Mouse (Mus musculus) midbrain, embryonic 10.5 days (tissue): ENCODE measurements at regions not wholly inside any gene's neighbourhood (a gene's known extent, or its start where the extent isn't known, plus 50 kb on each side); places are given as distances from the start of the nearest gene placed in this dataset.

Experiments used
- DNase-seq: peaks from one replicate; pipeline ENCODE4 v3.0.0-alpha.2; 2017; ENCODE audit warnings: low spot score
- H3K27ac ChIP-seq: fragments of 300-500 bp; sonication (generic); replicated peaks from 2 replicates; pipeline ENCODE4 v1.5.1; 2016; ENCODE audit warnings: mild to moderate bottlenecking
- H3K27me3 ChIP-seq: fragments of 300-500 bp; sonication (generic); 2 replicates; pipeline ENCODE4 v1.6.1; 2016; ENCODE audit warnings: low read depth, mild to moderate bottlenecking; ENCODE audit not compliant: poor library complexity, severe bottlenecking
- H3K36me3 ChIP-seq: fragments of 300-500 bp; sonication (generic); 2 replicates; pipeline ENCODE4 v1.6.1; 2016; ENCODE audit warnings: mild to moderate bottlenecking, moderate library complexity
- H3K4me1 ChIP-seq: fragments of 300-500 bp; sonication (generic); 2 replicates; pipeline ENCODE4 v1.6.1; 2016
- H3K4me3 ChIP-seq: fragments of 300-500 bp; sonication (generic); 2 replicates; pipeline ENCODE4 v1.5.1; 2016; ENCODE audit warnings: mild to moderate bottlenecking, moderate library complexity
- H3K9me3 ChIP-seq: fragments of 300-500 bp; sonication (generic); replicated peaks from 2 replicates; pipeline ENCODE4 v1.6.1; 2016; ENCODE audit warnings: mild to moderate bottlenecking
- WGBS: fragments of 180-500 bp; shearing (Covaris S2); methylation state at CpG from one replicate; pipeline ENCODE4 v1.1.7; 2016; 5-methylcytosine and 5-hydroxymethylcytosine counted together

GRCm38 (mm10) chr4:30216086-30216485 lies 1403.2 kb downstream of the Epha7 start:
- no peak for DNase-seq
- Histone ChIP-seq H3K4me3 (no peak overlapping the region), H3K36me3 (no peaks in the 10 kb centered on the region), H3K27me3 (no peaks in the 10 kb centered on the region), H3K4me1 (no peaks in the 10 kb centered on the region), H3K9me3 (no peaks in the 10 kb centered on the region), H3K27ac (no peak overlapping the region)
- WGBS: 94% methylated on average over 1 of the region's 1 CpGs

GRCm38 (mm10) chr4:30227139-30227538 lies 1414.2 kb downstream of the Epha7 start:
- DNase-seq: no peak
- H3K36me3 ChIP-seq: no peaks in the 10 kb centered on the region
- no peaks in the 10 kb centered on the region for H3K9me3 ChIP-seq
- no peaks in the 10 kb centered on the region for H3K4me1 ChIP-seq
- H3K27me3 ChIP-seq: no peaks in the 10 kb centered on the region
- H3K27ac ChIP-seq: no peak overlapping the region
- H3K4me3 ChIP-seq: no peak overlapping the region

- DNase-seq: no peak
- Histone ChIP-seq H3K27ac (no peak overlapping the region), H3K9me3 (no peaks in the 10 kb centered on the region), H3K4me3 (no peak overlapping the region), H3K27me3 (no peaks in the 10 kb centered on the region), H3K4me1 (no peaks in the 10 kb centered on the region), H3K36me3 (no peaks in the 10 kb centered on the region)
- 93% methylated on average over 2 of the region's 2 CpGs for WGBS
Measured at GRCm38 (mm10) chr4:30262101-30262500, 1449.2 kb downstream of the Epha7 start.

GRCm38 (mm10) chr4:30268026-30268425 lies 1455.1 kb downstream of the Epha7 start:
- Histone ChIP-seq H3K27me3 (no peaks in the 10 kb centered on the region), H3K9me3 (no peaks in the 10 kb centered on the region), H3K27ac (no peak overlapping the region), H3K4me3 (no peak overlapping the region), H3K36me3 (no peaks in the 10 kb centered on the region), H3K4me1 (no peaks in the 10 kb centered on the region)
- no peak for DNase-seq
- WGBS: 81% methylated on average over 3 of the region's 3 CpGs

- H3K4me1 ChIP-seq: no peaks in the 10 kb centered on the region
- no peak for DNase-seq
- no peaks in the 10 kb centered on the region for H3K36me3 ChIP-seq
- no peak overlapping the region for H3K27ac ChIP-seq
- H3K4me3 ChIP-seq: no peak overlapping the region
- no peaks in the 10 kb centered on the region for H3K9me3 ChIP-seq
- H3K27me3 ChIP-seq: no peaks in the 10 kb centered on the region
Measured at GRCm38 (mm10) chr4:30270000-30270399, 1457.1 kb downstream of the Epha7 start.

- peak; percentile 13 for DNase-seq
- Histone ChIP-seq H3K4me3 (no peak overlapping the region; the same call in 1 of the 2 replicates), H3K4me1 (peaks cover 26% of the 10 kb centered on the region), H3K27me3 (no peaks in the 10 kb centered on the region), H3K27ac (peak overlapping the region; percentile 57; the same call in 1 of the 2 replicates), H3K36me3 (no peaks in the 10 kb centered on the region), H3K9me3 (no peaks in the 10 kb centered on the region)
- 33% methylated on average over 2 of the region's 2 CpGs for WGBS
Measured at GRCm38 (mm10) chr4:30312438-30312837, 1499.5 kb downstream of the Epha7 start.

- no peaks in the 10 kb centered on the region for H3K36me3 ChIP-seq
- no peaks in the 10 kb centered on the region for H3K27me3 ChIP-seq
- peaks cover 26% of the 10 kb centered on the region for H3K4me1 ChIP-seq
- WGBS: 58% methylated on average over 7 of the region's 7 CpGs
- H3K4me3 ChIP-seq: peak overlapping the region; percentile 14; the same call in 1 of the 2 replicates
- H3K27ac ChIP-seq: peak overlapping the region; percentile 57; the same call in 1 of the 2 replicates
- DNase-seq: peak; percentile 12
- H3K9me3 ChIP-seq: no peaks in the 10 kb centered on the region
Measured at GRCm38 (mm10) chr4:30312956-30313355, 1500.0 kb downstream of the Epha7 start.

GRCm38 (mm10) chr4:30315348-30315747 lies 1502.4 kb downstream of the Epha7 start:
- no peaks in the 10 kb centered on the region for H3K27me3 ChIP-seq
- 70% methylated on average over 1 of the region's 1 CpGs for WGBS
- no peaks in the 10 kb centered on the region for H3K36me3 ChIP-seq
- no peak overlapping the region for H3K27ac ChIP-seq
- no peak for DNase-seq
- peaks cover 26% of the 10 kb centered on the region for H3K4me1 ChIP-seq
- H3K9me3 ChIP-seq: no peaks in the 10 kb centered on the region
- no peak overlapping the region for H3K4me3 ChIP-seq

- Histone ChIP-seq H3K4me3 (no peak overlapping the region), H3K27me3 (no peaks in the 10 kb centered on the region), H3K27ac (no peak overlapping the region), H3K9me3 (no peaks in the 10 kb centered on the region), H3K36me3 (no peaks in the 10 kb centered on the region), H3K4me1 (peaks cover 23% of the 10 kb centered on the region)
- DNase-seq: no peak
- WGBS: 92% methylated on average over 4 of the region's 4 CpGs
Measured at GRCm38 (mm10) chr4:30316995-30317394, 1504.1 kb downstream of the Epha7 start.

GRCm38 (mm10) chr4:30320038-30320437 lies 1507.1 kb downstream of the Epha7 start:
- Histone ChIP-seq H3K36me3 (no peaks in the 10 kb centered on the region), H3K27ac (no peak overlapping the region), H3K9me3 (no peaks in the 10 kb centered on the region), H3K4me3 (no peak overlapping the region), H3K4me1 (no peaks in the 10 kb centered on the region), H3K27me3 (no peaks in the 10 kb centered on the region)
- no peak for DNase-seq

GRCm38 (mm10) chr4:30347552-30347951 lies 1534.6 kb downstream of the Epha7 start:
- no peaks in the 10 kb centered on the region for H3K27me3 ChIP-seq
- H3K36me3 ChIP-seq: no peaks in the 10 kb centered on the region
- no peak overlapping the region for H3K4me3 ChIP-seq
- no peak overlapping the region for H3K27ac ChIP-seq
- no peaks in the 10 kb centered on the region for H3K9me3 ChIP-seq
- DNase-seq: no peak
- H3K4me1 ChIP-seq: no peaks in the 10 kb centered on the region
